Comparison of ENCODE assay signal across 11 mouse cellular contexts in the genomic region with DNA sequence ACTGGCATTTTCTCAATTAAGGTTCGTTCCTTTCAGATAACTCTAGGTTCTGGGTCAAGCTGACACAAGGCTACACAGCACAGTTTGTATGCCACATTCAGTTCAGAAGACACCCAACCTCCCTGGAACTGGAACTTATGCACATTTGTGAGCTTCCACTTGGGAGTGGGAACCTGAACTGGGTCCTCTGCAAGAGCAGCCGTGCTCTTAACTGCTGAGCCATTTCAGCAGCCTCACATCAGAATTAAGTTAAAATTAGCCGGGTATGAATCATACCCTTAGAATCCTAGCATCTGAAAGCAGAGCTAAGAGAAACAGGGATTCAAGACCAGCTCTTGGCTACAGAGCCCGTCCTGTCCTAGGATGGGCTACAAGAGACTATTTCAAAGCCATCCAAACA. TPM values are rescaled to one million over a fixed set of nuclear protein-coding genes. Genes with fewer than 3 reads are reported as not detected.
A peak's percentile ranks its signal among the peaks of the same experiment; 100 is the strongest.
DNase-seq lines count a peak whose midpoint lies in the region; ATAC-seq lines count a peak whose summit lies in the region.
"Had no signal": no experiment of that assay in that cellular context is flagged by ENCODE, and none has a peak within 500 bp of the region (broad histone marks: within the 10 kb centered on the region; RNA-seq: fewer than 3 reads in every experiment).

No protein-coding gene starts in this region.

- peaks cover 56% of the 10 kb centered on the region for H3K4me1 ChIP-seq in heart, embryonic 12.5 days (replicated peaks)
- H3K4me1 ChIP-seq in intestine, embryonic 16.5 days (ENCODE audit: control insufficient read depth, insufficient read depth, low read length), result peaks cover 32% of the 10 kb centered on the region

- no peak for DNase-seq in heart, adult 8-10 months (ENCODE audit: low spot score)
- DNase-seq in right cerebral cortex, adult 2 months (ENCODE audit: low spot score in 2 of 2), result peak; percentile 38 to 49
- DNase-seq in right cerebral cortex, postnatal 36 days (ENCODE audit: low spot score in 2 of 2), result no peak
- DNase-seq in kidney, postnatal 4 days, result no peak
- DNase-seq: forebrain, postnatal 0 days; kidney, adult 11 months had no signal

- no peak for ATAC-seq in heart, embryonic 12.5 days (ENCODE audit: insufficient number of reproducible peaks, low FRiP score)
- no peak for ATAC-seq in intestine, embryonic 16.5 days
- no peak for ATAC-seq in megakaryocyte-erythroid progenitor cell, adult 5-6 weeks (replicated peaks; ENCODE audit: low FRiP score, low TSS enrichment, poor library complexity, severe bottlenecking)
- ATAC-seq: activated CD4-positive, CD25-positive, alpha-beta regulatory T cell, adult 4 months; forebrain, postnatal 0 days had no signal

- H3K36me3 ChIP-seq in heart, embryonic 12.5 days, result peaks cover 25% of the 10 kb centered on the region
- H3K36me3 ChIP-seq in intestine, embryonic 16.5 days (ENCODE audit: control insufficient read depth, insufficient read depth, low read length), result peaks cover 3% of the 10 kb centered on the region; the same call in 1 of the 2 replicates

- H3K9ac ChIP-seq in heart, embryonic 12.5 days, result peak overlapping the region; percentile 41; the same call in 1 of the 2 replicates
- no peak overlapping the region for H3K9ac ChIP-seq in intestine, embryonic 16.5 days (ENCODE audit: low read depth, low read length)
- H3K9ac ChIP-seq: forebrain, postnatal 0 days had no signal

- no peaks in the 10 kb centered on the region for H3K27me3 ChIP-seq in heart, embryonic 12.5 days (replicated peaks)
- H3K27me3 ChIP-seq in intestine, embryonic 16.5 days (replicated peaks; ENCODE audit: control insufficient read depth, insufficient read depth, low read length), result no peaks in the 10 kb centered on the region

- no peak overlapping the region for H3K4me2 ChIP-seq in heart, embryonic 12.5 days
- H3K4me2 ChIP-seq in intestine, embryonic 16.5 days (ENCODE audit: low read depth, low read length), result no peak overlapping the region

- H3K9me3 ChIP-seq in heart, embryonic 12.5 days (replicated peaks), result no peaks in the 10 kb centered on the region
- H3K9me3 ChIP-seq in intestine, embryonic 16.5 days (ENCODE audit: control insufficient read depth, low read length), result no peaks in the 10 kb centered on the region

- peak overlapping the region; percentile 95; the same call in 1 of the 2 replicates for H3K27ac ChIP-seq in heart, embryonic 12.5 days (ENCODE audit: poor library complexity, severe bottlenecking)
- H3K27ac ChIP-seq in intestine, embryonic 16.5 days (ENCODE audit: low read length), result peak overlapping the region; percentile 96; the same call in 1 of the 2 replicates

- H3K4me3 ChIP-seq in heart, embryonic 12.5 days, result no peak overlapping the region
- no peak overlapping the region for H3K4me3 ChIP-seq in intestine, embryonic 16.5 days (ENCODE audit: low read length)

- 58% methylated on average over 4 of the region's 4 CpGs for WGBS in heart, embryonic 12.5 days
- WGBS in intestine, embryonic 16.5 days, result 87% methylated on average over 4 of the region's 4 CpGs

RNA-seq across cellular contexts. Expression of a gene that starts 1.1 kb away (rescaled TPM):
- polyA plus RNA-seq in heart, embryonic 12.5 days (2016; fragmentation: Nextera tagmentation; extraction: Ambion mirVana), result 8.7 and 9.1 TPM in 2 replicates
- 1 to 10 TPM; 2.0 to 5.8 (median 3.2) TPM for total RNA-seq in heart, adult 8-10 months (2022)
- 25.7 and 31.7 TPM in 2 replicates for polyA plus RNA-seq in intestine, embryonic 16.5 days (2015; fragmentation: Nextera tagmentation; extraction: Ambion mirVana)
- 1.9 and 5.1 TPM in 2 replicates for total RNA-seq in megakaryocyte-erythroid progenitor cell, adult 5-6 weeks (2014; fragmentation: Nextera tagmentation)
- total RNA-seq in megakaryocyte-erythroid progenitor cell, adult 5-6 weeks (2017), result 4.1 and 5.5 TPM in 2 replicates

RNA-seq across cellular contexts. Expression of a gene that starts 6.7 kb away (rescaled TPM):
- 1,356 and 1,406 TPM in 2 replicates for polyA plus RNA-seq in heart, embryonic 12.5 days (2016; fragmentation: Nextera tagmentation; extraction: Ambion mirVana)
- total RNA-seq in heart, adult 8-10 months (2022), result 1,000 to 10,000 TPM in 1 of 4 experiments, 100 to 1,000 TPM in 3; 893 to 1,022 (median 969) TPM
- 1,250 and 1,271 TPM in 2 replicates for polyA plus RNA-seq in intestine, embryonic 16.5 days (2015; fragmentation: Nextera tagmentation; extraction: Ambion mirVana)
- 258 and 264 TPM in 2 replicates for total RNA-seq in megakaryocyte-erythroid progenitor cell, adult 5-6 weeks (2014; fragmentation: Nextera tagmentation)
- total RNA-seq in megakaryocyte-erythroid progenitor cell, adult 5-6 weeks (2017), result 179 and 201 TPM in 2 replicates

RNA-seq across cellular contexts. Expression of a gene that starts 21.9 kb away (rescaled TPM):
- 119 and 121 TPM in 2 replicates for polyA plus RNA-seq in heart, embryonic 12.5 days (2016; fragmentation: Nextera tagmentation; extraction: Ambion mirVana)
- 10 to 100 TPM; 72.5 to 79.7 (median 75.8) TPM for total RNA-seq in heart, adult 8-10 months (2022)
- polyA plus RNA-seq in intestine, embryonic 16.5 days (2015; fragmentation: Nextera tagmentation; extraction: Ambion mirVana), result 106 and 117 TPM in 2 replicates
- total RNA-seq in megakaryocyte-erythroid progenitor cell, adult 5-6 weeks (2014; fragmentation: Nextera tagmentation), result 85.0 and 100 TPM in 2 replicates
- 75.7 and 80.9 TPM in 2 replicates for total RNA-seq in megakaryocyte-erythroid progenitor cell, adult 5-6 weeks (2017)

RNA-seq across cellular contexts. Expression of a gene that starts 22.0 kb away (rescaled TPM):
- polyA plus RNA-seq in heart, embryonic 12.5 days (2016; fragmentation: Nextera tagmentation; extraction: Ambion mirVana), result 105 and 121 TPM in 2 replicates
- 1 to 10 TPM in 1 of 4 experiments, under 1 TPM in 3; 0.14 to 1.4 (median 0.40) TPM for total RNA-seq in heart, adult 8-10 months (2022)
- polyA plus RNA-seq in intestine, embryonic 16.5 days (2015; fragmentation: Nextera tagmentation; extraction: Ambion mirVana), result 153 and 183 TPM in 2 replicates
- total RNA-seq in megakaryocyte-erythroid progenitor cell, adult 5-6 weeks (2014; fragmentation: Nextera tagmentation), result 100 and 181 TPM in 2 replicates
- 90.3 and 111 TPM in 2 replicates for total RNA-seq in megakaryocyte-erythroid progenitor cell, adult 5-6 weeks (2017)

RNA-seq across cellular contexts. Expression of a gene that starts 27.8 kb away (rescaled TPM):
- 0.55 TPM in 1 of 2 replicates, not detected in the other for polyA plus RNA-seq in heart, embryonic 12.5 days (2016; fragmentation: Nextera tagmentation; extraction: Ambion mirVana)
- 1 to 10 TPM in 1 of 4 experiments, under 1 TPM in 2, not detected in 1; 0.37 to 1.2 (median 0.41) TPM for total RNA-seq in heart, adult 8-10 months (2022)
- polyA plus RNA-seq in intestine, embryonic 16.5 days (2015; fragmentation: Nextera tagmentation; extraction: Ambion mirVana), result 0.18 and 0.26 TPM in 2 replicates
- total RNA-seq in megakaryocyte-erythroid progenitor cell, adult 5-6 weeks (2014; fragmentation: Nextera tagmentation), result 0.77 TPM in 1 of 2 replicates, not detected in the other
- total RNA-seq in megakaryocyte-erythroid progenitor cell, adult 5-6 weeks (2017), result 6.7 TPM in 1 of 2 replicates, not detected in the other
- total RNA-seq: ES-E14 had no signal

Comparison
In these comparisons a context has a peak if more than half of its experiments do, and no peak if none do; other contexts are left out.
1. DNase-seq: peak in right cerebral cortex, adult 2 months (2 of 2); none in heart, adult 8-10 months (single experiment), right cerebral cortex, postnatal 36 days (0 of 2) and kidney, postnatal 4 days (0 of 2).